Mouse (Mus musculus) CH12.LX (cell line): ENCODE results near the gene Junb. TPM values are rescaled to one million over a fixed set of nuclear protein-coding genes. Genes with fewer than 3 reads are reported as not detected.

Experiments
- DNase-seq: peaks from one replicate; pipeline ENCODE4 v3.0.0-alpha.2; 2013; ENCODE audit errors: extremely low read depth
- H3K27ac ChIP-seq: 2 replicates; pipeline ENCODE4 v1.5.1; 2012; ENCODE audit warnings: low read depth, mild to moderate bottlenecking, control low read depth, moderate library complexity; ENCODE audit not compliant: insufficient read depth
- H3K27me3 ChIP-seq: replicated peaks from 2 replicates; pipeline ENCODE3; 2012; ENCODE audit warnings: inconsistent platforms
- H3K36me3 ChIP-seq, 2 experiments: replicated peaks in 1 of 2; 2 replicates each; pipeline versions ENCODE3 to v1.6.1; 2012; ENCODE audit warnings: inconsistent platforms in 1 of 2, low read length in 1 of 2, mild to moderate bottlenecking in 1 of 2, mixed read lengths in 1 of 2, moderate library complexity in 1 of 2; ENCODE audit not compliant: control insufficient read depth in 1 of 2, insufficient read depth in 1 of 2
- H3K4me1 ChIP-seq, 2 experiments: 2 replicates each; pipeline ENCODE4 v1.6.1; 2012; ENCODE audit warnings: inconsistent platforms in 1 of 2, moderate library complexity in 1 of 2; ENCODE audit not compliant: insufficient read depth in 2 of 2, control insufficient read depth in 1 of 2
- H3K4me2 ChIP-seq: 2 replicates; pipeline ENCODE4 v1.6.1; 2012; ENCODE audit warnings: low read depth, mild to moderate bottlenecking, control low read depth; ENCODE audit not compliant: poor library complexity, insufficient read depth, severe bottlenecking
- H3K4me3 ChIP-seq, 3 experiments: fragments of 150-350 bp in 1 of 3; sonication (generic) in 1 of 3; replicated peaks in 1 of 3; 2 replicates each; pipeline versions ENCODE3 to v1.5.1; 2011 to 2012; ENCODE audit warnings: low read depth in 2 of 3, low read length in 2 of 3, mild to moderate bottlenecking in 2 of 3, moderate library complexity in 2 of 3, control low read depth in 1 of 3, improper control_type of control experiment in 1 of 3, inconsistent platforms in 1 of 3, mixed read lengths in 1 of 3; ENCODE audit not compliant: poor library complexity in 1 of 3
- H3K79me2 ChIP-seq: replicated peaks from 2 replicates; pipeline ENCODE4 v1.6.1; 2012; ENCODE audit warnings: mild to moderate bottlenecking, moderate library complexity; ENCODE audit not compliant: control insufficient read depth, poor library complexity, insufficient read depth, severe bottlenecking; ENCODE audit errors: extremely low read depth
- H3K9ac ChIP-seq: 2 replicates; pipeline ENCODE4 v1.6.1; 2012; ENCODE audit warnings: low read depth, mild to moderate bottlenecking, control low read depth, moderate library complexity; ENCODE audit not compliant: insufficient read depth
- H3K9me3 ChIP-seq: replicated peaks from 2 replicates; pipeline ENCODE3; 2012; ENCODE audit warnings: low read length, inconsistent platforms, mixed read lengths
- CHD1 ChIP-seq: IDR thresholded peaks from 2 replicates; pipeline ENCODE4 v1.6.1; 2012; ENCODE audit warnings: low read depth, low read length, improper control_type of control experiment, inconsistent platforms
- CHD2 ChIP-seq: IDR thresholded peaks from 2 replicates; pipeline ENCODE4 v1.6.1; 2011; ENCODE audit warnings: low read length, improper control_type of control experiment
- E2F4 ChIP-seq: IDR thresholded peaks from 2 replicates; pipeline ENCODE4 v1.6.1; 2011; ENCODE audit warnings: low read depth, low read length, improper control_type of control experiment; ENCODE audit not compliant: insufficient replicate concordance
- EP300 ChIP-seq: IDR thresholded peaks from 2 replicates; pipeline ENCODE4 v1.6.1; 2011; ENCODE audit warnings: low read length, improper control_type of control experiment
- ETS1 ChIP-seq: conservative IDR thresholded peaks from 2 replicates; pipeline ENCODE4 v1.6.1; 2012; ENCODE audit warnings: low read depth, mild to moderate bottlenecking, inconsistent platforms, low read length, improper control_type of control experiment, moderate library complexity
- JUN ChIP-seq: IDR thresholded peaks from 2 replicates; pipeline ENCODE4 v1.6.1; 2011; ENCODE audit warnings: low read depth, mild to moderate bottlenecking, low read length, improper control_type of control experiment, moderate library complexity; ENCODE audit not compliant: insufficient read depth
- MAFK ChIP-seq: IDR thresholded peaks from 2 replicates; pipeline ENCODE4 v1.6.1; 2011; ENCODE audit warnings: low read length, improper control_type of control experiment; ENCODE audit not compliant: insufficient replicate concordance
- MAX ChIP-seq: IDR thresholded peaks from 2 replicates; pipeline ENCODE4 v1.6.1; 2011; ENCODE audit warnings: low read length, improper control_type of control experiment
- MAZ ChIP-seq: IDR thresholded peaks from 2 replicates; pipeline ENCODE4 v1.6.1; 2012; ENCODE audit warnings: low read depth, mild to moderate bottlenecking, inconsistent platforms, low read length, improper control_type of control experiment, moderate library complexity
- MXI1 ChIP-seq: IDR thresholded peaks from 2 replicates; pipeline ENCODE4 v1.6.1; 2011; ENCODE audit warnings: mild to moderate bottlenecking, low read depth, low read length, improper control_type of control experiment
- NRF1 ChIP-seq: IDR thresholded peaks from 2 replicates; pipeline ENCODE4 v1.6.1; 2014; ENCODE audit warnings: low read depth, mild to moderate bottlenecking, inconsistent platforms, low read length, improper control_type of control experiment, moderate library complexity
- PAX5 ChIP-seq: IDR thresholded peaks from 2 replicates; pipeline ENCODE4 v1.6.1; 2012; ENCODE audit warnings: low read length, inconsistent platforms, mixed read lengths
- POLR2AphosphoS2 ChIP-seq: IDR thresholded peaks from 2 replicates; pipeline ENCODE4 v1.6.1; 2011; ENCODE audit warnings: low read depth, low read length, improper control_type of control experiment
- RAD21 ChIP-seq: IDR thresholded peaks from 2 replicates; pipeline ENCODE4 v1.6.1; 2011; ENCODE audit warnings: low read depth, mild to moderate bottlenecking, low read length, improper control_type of control experiment, moderate library complexity
- TCF12 ChIP-seq: IDR thresholded peaks from 2 replicates; pipeline ENCODE4 v1.6.1; 2014; ENCODE audit warnings: low read depth, mild to moderate bottlenecking, inconsistent platforms, low read length, improper control_type of control experiment
- ZKSCAN1 ChIP-seq: IDR thresholded peaks from 2 replicates; pipeline ENCODE4 v1.6.1; 2012; ENCODE audit warnings: low read depth, inconsistent platforms, low read length, improper control_type of control experiment, borderline replicate concordance
- ZMIZ1 ChIP-seq: IDR thresholded peaks from 2 replicates; pipeline ENCODE4 v1.6.1; 2012; ENCODE audit warnings: low read depth, mild to moderate bottlenecking, inconsistent platforms, low read length, improper control_type of control experiment
- ZNF384 ChIP-seq: IDR thresholded peaks from 2 replicates; pipeline ENCODE4 v1.6.1; 2012; ENCODE audit warnings: low read depth, low read length, improper control_type of control experiment, inconsistent platforms
- dilution Hi-C: fragments of 300-500 bp; cut with MboI; formaldehyde crosslinking; loops from 2 replicates; pipeline ENCODE4 v1.14.3; 2020; ENCODE audit warnings: low sequenced_read_pairs; ENCODE audit not compliant: extremely low pct_unique_long_range_greater_than_20kb, extremely low pct_ligation_motif_present
- in situ Hi-C: fragments of 300-500 bp; cut with MboI; formaldehyde crosslinking; loops from 3 replicates; pipeline ENCODE4 v1.14.3; 2019; ENCODE audit warnings: low sequenced_read_pairs, low pct_ligation_motif_present, low pct_unique_long_range_greater_than_20kb, mixed read lengths
- polyA plus RNA-seq: library from polyadenylated mRNA; unstranded; fragments of >175 nt; gene quantifications from 2 replicates; pipeline ENCODE4 v1.2.1, GENCODE M21; 2012; ENCODE audit warnings: low read depth; ENCODE audit not compliant: insufficient read length
- total RNA-seq, 2 experiments: library from RNA; depleted of rRNA; stranded (reverse); fragments of 300-350 nt in 1 of 2; fragments of >200 nt in 1 of 2; gene quantifications; 2 replicates each; pipeline ENCODE4 v1.2.3; 2012 to 2014

The Junb gene
- total and polyA plus RNA-seq, 3 experiments = 63.4 to 342 (median 217) TPM

- Histone ChIP-seq H3K4me2 (no peak overlapping the region), H3K27me3 (no peaks in the 10 kb centered on the region), H3K4me3 (no peak overlapping the region), H3K9me3 (no peaks in the 10 kb centered on the region), H3K27ac (no peak overlapping the region), H3K79me2 (no peaks in the 10 kb centered on the region), H3K9ac (no peak overlapping the region), H3K36me3 (peaks cover 0 to 5% of the 10 kb centered on the region in 2 experiments), H3K4me1 (no peaks in the 10 kb centered on the region)
- no peak for DNase-seq
- in situ Hi-C loops (no loop called here), dilution Hi-C loops (no loop called here)
- TF ChIP-seq ETS1 (no peak), MAX (no peak), MXI1 (no peak), RAD21 (no peak), CHD1 (no peak), ZKSCAN1 (no peak), ZMIZ1 (no peak), MAZ (no peak), CHD2 (no peak), MAFK (no peak), EP300 (no peak), E2F4 (no peak), NRF1 (no peak), PAX5 (no peak)
Observed at GRCm38 (mm10) chr8:85011242-85011641, 32.7 kb upstream of the Junb start.

DNA sequence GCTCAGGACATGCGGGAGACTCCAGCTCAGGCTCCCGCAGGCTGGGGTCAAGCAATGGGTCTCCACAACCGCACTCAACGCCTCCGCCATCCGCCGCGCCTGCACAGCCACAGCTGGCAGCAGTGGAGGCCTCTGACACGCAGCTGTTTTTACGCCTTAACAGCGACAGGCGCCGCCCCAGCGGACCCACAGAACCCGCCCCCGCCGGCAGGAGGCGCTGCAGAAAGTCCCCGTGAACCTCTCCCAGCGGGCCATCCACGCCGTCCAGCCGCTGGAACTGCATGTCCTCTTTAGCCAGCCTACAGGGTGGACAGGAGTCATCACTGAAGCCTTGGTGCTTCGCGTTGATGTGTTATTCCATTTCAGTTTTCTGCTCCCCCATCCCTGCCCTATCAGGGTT is 29.2 kb upstream of the Junb start:
- dilution Hi-C loops = no loop called here
- H3K4me3 ChIP-seq = no peak overlapping the region
- TF ChIP-seq MAZ (no peak), POLR2AphosphoS2 (no peak), MAX (no peak), MAFK (no peak), JUN (no peak), TCF12 (no peak), ZNF384 (no peak), EP300 (no peak), CHD1 (no peak), RAD21 (no peak)

More for the DNA sequence above, 29.2 kb upstream of the Junb start:
- in situ Hi-C loops = loop anchor here (5.0 kb wide), 1 partner anchor 35 kb away; no protein-coding TSS in a partner anchor
- peaks cover 3 to 8% of the 10 kb centered on the region in 2 experiments for H3K36me3 ChIP-seq
- no peaks in the 10 kb centered on the region for H3K27me3 ChIP-seq
- no peaks in the 10 kb centered on the region for H3K9me3 ChIP-seq
- no peaks in the 10 kb centered on the region for H3K4me1 ChIP-seq
- no peak overlapping the region for H3K4me2 ChIP-seq
- H3K79me2 ChIP-seq = no peaks in the 10 kb centered on the region
- no peak overlapping the region for H3K27ac ChIP-seq
- H3K9ac ChIP-seq = no peak overlapping the region
- no peak for DNase-seq
